Mouse (Mus musculus): Measurements from ENCODE around the gene Ephb1.

- TF ChIP-seq POLR2A (IDR thresholded peaks at IDR 0.05; ENCODE audit: extremely low read depth, insufficient read depth, low read length) (no peak), CTCF (IDR thresholded peaks at IDR 0.05; ENCODE audit: low read depth, low read length) (no peak)
Observed at GRCm38 (mm10) chr9:102086053-102086706, 268.3 kb downstream of the Ephb1 start.
